Mouse (Mus musculus) E14TG2a.4 (cell line): ENCODE results near the gene Gm20388.

Source experiments
- CTCF ChIP-seq: conservative IDR thresholded peaks from 2 replicates; pipeline ENCODE4 v1.5.1; 2014; ENCODE audit warnings: low read length
- POU5F1 ChIP-seq: IDR thresholded peaks from 2 replicates; pipeline ENCODE4 v1.6.1; 2014; ENCODE audit warnings: low read length, borderline replicate concordance

GRCm38 (mm10) chr8:122709340-122710111 lies 2798.9 kb downstream of the Gm20388 start:
- TF ChIP-seq CTCF (no peak), POU5F1 (no peak)
